Mouse (Mus musculus): ENCODE data around the gene Stat3. TPM values are rescaled to one million over a fixed set of nuclear protein-coding genes. Genes with fewer than 3 reads are reported as not detected.

The Stat3 gene
- polyA plus RNA-seq, 1 experiment from 2014 or later = 50.6 TPM

DNA sequence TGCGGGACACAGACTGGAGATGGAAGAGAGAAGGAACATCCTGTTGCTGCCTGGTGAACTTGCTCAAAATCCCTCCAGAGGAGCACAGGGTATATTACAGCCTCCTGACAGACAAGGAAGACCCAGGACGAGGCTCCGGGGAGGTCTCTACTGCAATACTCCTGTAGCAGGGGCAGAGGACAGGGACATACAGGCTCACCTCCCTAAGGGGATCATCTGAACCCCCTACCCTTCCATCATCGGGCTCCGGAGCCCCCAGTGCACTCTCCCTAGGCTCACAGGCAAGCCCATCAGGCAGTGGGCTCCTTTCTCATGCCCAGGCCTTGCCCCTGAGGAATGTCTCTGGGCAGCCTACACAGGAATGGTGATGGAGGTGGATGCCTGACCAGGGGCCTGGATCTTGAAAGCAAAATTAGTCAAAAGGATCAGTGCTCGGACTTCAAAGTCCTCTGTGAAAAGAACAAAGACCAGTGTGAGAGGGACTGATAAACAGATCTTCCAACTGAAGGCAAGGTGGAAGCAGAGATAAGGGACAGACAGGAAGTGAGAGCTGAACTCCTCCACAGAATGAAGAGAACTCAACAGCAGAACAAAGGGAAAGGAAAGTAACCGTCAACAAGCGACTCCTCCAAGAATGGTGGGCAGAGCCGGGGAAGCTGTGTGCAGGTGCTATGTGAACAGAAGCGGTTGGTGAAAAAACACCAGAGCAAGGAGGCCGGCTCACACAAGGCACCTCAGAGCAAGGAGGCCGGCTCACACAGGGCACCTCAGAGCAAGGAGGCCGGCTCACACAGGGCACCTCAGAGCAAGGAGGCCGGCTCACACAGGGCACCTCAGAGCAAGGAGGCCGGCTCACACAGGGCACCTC is 47.9 kb downstream of the Stat3 start:
- no peaks in the 10 kb centered on the region for H3K9me3 ChIP-seq (ENCODE audit: control insufficient read depth, low read length)
- DNase-seq (ENCODE audit: low spot score) (no peak), ATAC-seq (ENCODE audit: low FRiP score) (no peak)
- H3K4me3 ChIP-seq (replicated peaks; ENCODE audit: low read length) = no peak overlapping the region
- no peak overlapping the region for H3K4me2 ChIP-seq (replicated peaks)
- WGBS = 70% methylated on average over 15 of the region's 15 CpGs
- no peak overlapping the region for H3K27ac ChIP-seq
- peaks cover 56% of the 10 kb centered on the region for H3K36me3 ChIP-seq (replicated peaks; ENCODE audit: control insufficient read depth, insufficient read depth)
- H3K27me3 ChIP-seq (ENCODE audit: control insufficient read depth, insufficient read depth, low read length) = no peaks in the 10 kb centered on the region
- no peak overlapping the region for H3K9ac ChIP-seq
- H3K4me1 ChIP-seq (replicated peaks; ENCODE audit: control insufficient read depth, insufficient read depth, low read length) = no peaks in the 10 kb centered on the region

DNA sequence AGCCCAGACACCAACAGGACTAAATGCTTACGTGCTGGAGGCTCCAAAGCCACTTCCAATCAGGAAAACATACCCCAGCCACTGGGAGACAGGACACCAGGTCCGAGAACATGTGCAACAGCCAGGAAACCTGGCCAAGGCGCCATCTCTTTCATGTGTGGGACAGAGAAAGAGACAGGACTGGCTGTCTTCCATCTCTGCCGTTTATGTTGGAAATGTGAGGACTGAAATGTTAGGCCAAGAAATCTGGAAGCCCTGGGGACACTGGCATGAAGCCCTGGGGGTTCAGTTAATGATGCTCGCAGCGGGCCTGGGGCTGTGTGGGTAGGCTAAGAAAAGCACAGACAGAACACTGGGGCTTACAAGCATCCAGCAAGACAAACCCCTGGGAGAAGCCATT is 48.9 kb downstream of the Stat3 start:
- H3K9me3 ChIP-seq (ENCODE audit: control insufficient read depth, low read length) = no peaks in the 10 kb centered on the region
- H3K36me3 ChIP-seq (replicated peaks; ENCODE audit: control insufficient read depth, insufficient read depth) = peaks cover 56% of the 10 kb centered on the region
- no peaks in the 10 kb centered on the region for H3K4me1 ChIP-seq (replicated peaks; ENCODE audit: control insufficient read depth, insufficient read depth, low read length)
- WGBS = 82% methylated on average over 6 of the region's 6 CpGs
- H3K4me2 ChIP-seq (replicated peaks) = no peak overlapping the region
- H3K27me3 ChIP-seq (ENCODE audit: control insufficient read depth, insufficient read depth, low read length) = no peaks in the 10 kb centered on the region
- no peak overlapping the region for H3K27ac ChIP-seq
- no peak for ATAC-seq (ENCODE audit: low FRiP score)
- DNase-seq (ENCODE audit: low spot score) = no peak
- H3K9ac ChIP-seq = no peak overlapping the region
- H3K4me3 ChIP-seq (replicated peaks; ENCODE audit: low read length) = no peak overlapping the region

DNA sequence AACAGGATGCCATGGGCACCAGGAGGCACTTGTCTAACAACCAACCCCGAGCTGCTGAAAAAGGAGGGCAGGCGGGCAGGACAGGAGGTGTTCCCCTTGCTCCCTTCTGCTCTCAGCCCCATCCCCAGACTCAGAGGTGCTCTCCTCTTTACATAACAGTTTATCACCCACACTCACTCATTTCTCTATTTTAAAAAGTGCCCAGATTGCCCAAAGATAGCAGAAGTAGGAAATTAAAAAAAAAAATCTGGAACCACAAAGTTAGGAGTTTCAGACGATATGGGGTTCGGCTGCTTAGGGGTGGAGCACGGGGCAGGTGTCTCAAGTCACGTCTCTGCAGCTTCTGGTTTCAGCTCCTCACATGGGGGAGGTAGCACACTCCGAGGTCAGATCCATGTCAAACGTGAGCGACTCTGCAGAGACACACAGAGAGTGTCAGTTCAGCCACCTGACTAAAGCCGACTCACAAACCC is 51.0 kb downstream of the Stat3 start:
- no peaks in the 10 kb centered on the region for H3K27me3 ChIP-seq (ENCODE audit: control insufficient read depth, insufficient read depth, low read length)
- no peak overlapping the region for H3K9ac ChIP-seq
- H3K4me1 ChIP-seq (replicated peaks; ENCODE audit: control insufficient read depth, insufficient read depth, low read length) = no peaks in the 10 kb centered on the region
- H3K36me3 ChIP-seq (replicated peaks; ENCODE audit: control insufficient read depth, insufficient read depth) = peaks cover 43% of the 10 kb centered on the region
- H3K27ac ChIP-seq = no peak overlapping the region
- WGBS = 72% methylated on average over 10 of the region's 10 CpGs
- ATAC-seq (ENCODE audit: low FRiP score) (no peak), DNase-seq (ENCODE audit: low spot score) (no peak)
- no peak overlapping the region for H3K4me2 ChIP-seq (replicated peaks)
- H3K9me3 ChIP-seq (ENCODE audit: control insufficient read depth, low read length) = no peaks in the 10 kb centered on the region
- H3K4me3 ChIP-seq (replicated peaks; ENCODE audit: low read length) = no peak overlapping the region

DNA sequence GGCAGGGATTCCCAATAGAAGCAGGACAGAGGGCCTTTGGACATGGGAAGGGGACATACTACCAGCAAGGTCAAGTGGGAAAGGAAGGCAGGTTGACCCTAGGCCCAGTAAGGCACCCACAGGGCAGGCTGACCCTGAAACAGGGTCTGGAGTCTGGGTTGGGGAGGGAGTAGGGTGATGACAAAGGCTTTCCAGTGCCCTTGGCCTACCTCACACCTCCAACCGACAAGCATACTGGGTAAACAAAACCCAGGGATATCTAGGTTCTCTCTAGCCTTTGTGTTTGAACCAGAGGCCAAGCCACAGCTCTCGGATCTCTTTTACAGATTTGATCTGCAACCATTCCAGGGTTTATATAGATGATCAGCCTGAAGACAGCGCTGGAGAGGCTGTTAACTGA is 51.6 kb downstream of the Stat3 start:
- no peaks in the 10 kb centered on the region for H3K27me3 ChIP-seq (ENCODE audit: control insufficient read depth, insufficient read depth, low read length)
- no peak overlapping the region for H3K27ac ChIP-seq
- no peaks in the 10 kb centered on the region for H3K4me1 ChIP-seq (replicated peaks; ENCODE audit: control insufficient read depth, insufficient read depth, low read length)
- DNase-seq (ENCODE audit: low spot score) (no peak), ATAC-seq (ENCODE audit: low FRiP score) (no peak)
- WGBS = 85% methylated on average over 3 of the region's 3 CpGs
- H3K4me2 ChIP-seq (replicated peaks) = no peak overlapping the region
- H3K36me3 ChIP-seq (replicated peaks; ENCODE audit: control insufficient read depth, insufficient read depth) = peaks cover 37% of the 10 kb centered on the region
- no peaks in the 10 kb centered on the region for H3K9me3 ChIP-seq (ENCODE audit: control insufficient read depth, low read length)
- H3K4me3 ChIP-seq (replicated peaks; ENCODE audit: low read length) = no peak overlapping the region
- H3K9ac ChIP-seq = no peak overlapping the region

DNA sequence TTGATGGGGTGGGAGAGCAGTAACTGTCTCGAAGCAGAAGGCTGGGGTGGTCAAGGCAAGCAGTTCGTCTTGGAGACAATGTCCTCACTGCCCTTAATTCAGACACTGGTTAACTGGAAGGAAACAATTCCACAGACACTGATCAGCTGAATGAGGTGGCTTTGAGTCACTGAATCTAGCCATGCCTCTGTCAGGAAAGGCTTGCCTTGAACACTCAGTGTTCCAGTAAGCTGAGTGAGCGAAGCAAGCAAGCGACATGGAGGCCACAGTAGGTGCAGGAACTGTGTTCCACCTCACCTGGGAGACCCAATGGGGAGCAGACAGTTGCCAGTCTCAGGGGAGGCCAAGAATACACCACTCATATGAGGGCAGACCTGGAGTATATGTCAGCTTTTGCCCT is 52.1 kb downstream of the Stat3 start:
- peaks cover 34% of the 10 kb centered on the region for H3K36me3 ChIP-seq (replicated peaks; ENCODE audit: control insufficient read depth, insufficient read depth)
- H3K4me2 ChIP-seq (replicated peaks) = no peak overlapping the region
- no peak overlapping the region for H3K4me3 ChIP-seq (replicated peaks; ENCODE audit: low read length)
- H3K27me3 ChIP-seq (ENCODE audit: control insufficient read depth, insufficient read depth, low read length) = no peaks in the 10 kb centered on the region
- no peak overlapping the region for H3K27ac ChIP-seq
- WGBS = 89% methylated on average over 4 of the region's 4 CpGs
- no peaks in the 10 kb centered on the region for H3K9me3 ChIP-seq (ENCODE audit: control insufficient read depth, low read length)
- no peak overlapping the region for H3K9ac ChIP-seq
- H3K4me1 ChIP-seq (replicated peaks; ENCODE audit: control insufficient read depth, insufficient read depth, low read length) = no peaks in the 10 kb centered on the region
- ATAC-seq (ENCODE audit: low FRiP score) (no peak), DNase-seq (ENCODE audit: low spot score) (no peak)

DNA sequence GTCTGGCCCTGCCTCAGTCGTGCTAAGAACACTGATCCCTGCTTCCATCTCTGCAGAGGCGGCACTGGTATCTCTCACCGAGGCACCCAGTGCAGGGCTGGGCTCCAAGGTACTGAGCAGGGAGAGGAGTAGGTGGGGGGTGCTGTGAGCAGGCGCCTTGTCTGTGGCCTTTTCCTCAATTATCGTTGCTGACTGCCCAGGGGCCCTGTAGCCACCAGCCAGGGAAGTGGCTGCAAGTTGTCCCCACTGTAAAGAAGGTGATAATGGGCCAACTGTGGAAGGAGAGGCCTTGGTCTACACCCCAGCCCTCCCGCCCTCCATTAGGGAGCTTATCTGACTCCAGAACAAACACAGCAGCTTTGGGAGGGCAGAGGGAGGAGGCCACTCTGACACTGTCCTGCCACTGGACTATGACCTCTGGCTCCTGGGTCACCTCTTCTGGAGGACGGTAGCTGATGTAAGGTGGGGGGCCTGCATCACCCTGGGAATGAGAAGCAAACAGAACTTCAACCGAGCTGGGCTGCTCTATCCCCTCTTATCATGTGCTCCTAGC is 53.1 kb downstream of the Stat3 start:
- no peaks in the 10 kb centered on the region for H3K27me3 ChIP-seq (ENCODE audit: control insufficient read depth, insufficient read depth, low read length)

DNA sequence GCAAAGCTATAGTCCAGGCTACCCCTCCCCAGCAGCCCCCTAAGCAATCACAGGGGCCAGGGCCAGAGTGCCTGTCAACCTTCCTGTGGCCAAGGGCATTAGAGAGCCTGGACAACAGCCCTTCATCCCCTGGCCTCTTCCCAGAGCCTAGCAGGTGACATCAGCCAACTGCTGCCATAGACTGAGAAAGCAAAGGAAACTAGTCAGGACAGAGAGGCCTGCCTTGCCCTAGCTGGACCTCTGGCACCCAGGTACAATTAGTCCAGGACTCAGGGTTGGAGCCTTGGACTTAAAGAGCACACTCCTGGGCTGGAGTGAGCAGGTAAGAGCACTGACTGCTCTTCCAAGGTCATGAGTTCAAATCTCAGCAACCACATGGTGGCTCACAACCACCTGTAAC is 53.9 kb downstream of the Stat3 start:
- Histone ChIP-seq H3K4me3 (replicated peaks; ENCODE audit: low read length) (no peak overlapping the region), H3K27ac (no peak overlapping the region), H3K4me2 (replicated peaks) (no peak overlapping the region), H3K27me3 (ENCODE audit: control insufficient read depth, insufficient read depth, low read length) (no peaks in the 10 kb centered on the region), H3K36me3 (replicated peaks; ENCODE audit: control insufficient read depth, insufficient read depth) (peaks cover 25% of the 10 kb centered on the region), H3K9ac (no peak overlapping the region), H3K9me3 (ENCODE audit: control insufficient read depth, low read length) (no peaks in the 10 kb centered on the region), H3K4me1 (replicated peaks; ENCODE audit: control insufficient read depth, insufficient read depth, low read length) (no peaks in the 10 kb centered on the region)
- no peak for DNase-seq (ENCODE audit: low spot score)
- ATAC-seq (ENCODE audit: low FRiP score) = no peak

More for the DNA sequence above, 53.1 kb downstream of the Stat3 start:
- WGBS = 72% methylated on average over 8 of the region's 8 CpGs
- DNase-seq (ENCODE audit: low spot score) (no peak), ATAC-seq (ENCODE audit: low FRiP score) (no peak)
- H3K4me3 ChIP-seq (replicated peaks; ENCODE audit: low read length) = no peak overlapping the region
- peaks cover 25% of the 10 kb centered on the region for H3K36me3 ChIP-seq (replicated peaks; ENCODE audit: control insufficient read depth, insufficient read depth)
- no peak overlapping the region for H3K27ac ChIP-seq
- H3K9ac ChIP-seq = no peak overlapping the region
- H3K4me1 ChIP-seq (replicated peaks; ENCODE audit: control insufficient read depth, insufficient read depth, low read length) = no peaks in the 10 kb centered on the region
- no peaks in the 10 kb centered on the region for H3K9me3 ChIP-seq (ENCODE audit: control insufficient read depth, low read length)
- H3K4me2 ChIP-seq (replicated peaks) = no peak overlapping the region

DNA sequence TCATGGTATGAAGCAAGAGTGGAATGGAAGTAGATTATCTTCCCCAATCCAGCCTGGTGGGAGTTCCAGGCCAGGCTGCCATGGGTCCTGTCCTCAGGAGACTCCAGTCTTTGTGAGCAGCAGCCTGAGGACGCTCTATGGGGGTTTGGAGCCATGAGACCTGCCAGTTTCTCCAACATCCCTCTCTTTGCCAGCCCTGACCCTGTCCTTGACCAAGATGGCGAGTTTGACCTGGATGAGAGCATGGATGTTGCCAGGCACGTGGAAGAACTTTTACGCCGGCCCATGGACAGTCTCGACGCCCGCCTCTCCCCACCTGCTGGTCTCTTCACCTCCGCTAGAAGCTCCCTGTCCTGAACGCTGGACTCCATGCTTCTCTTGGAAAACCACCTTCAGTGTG is 55.7 kb downstream of the Stat3 start:
- Histone ChIP-seq H3K9ac (no peak overlapping the region), H3K4me2 (replicated peaks) (no peak overlapping the region), H3K27me3 (ENCODE audit: control insufficient read depth, insufficient read depth, low read length) (no peaks in the 10 kb centered on the region), H3K36me3 (replicated peaks; ENCODE audit: control insufficient read depth, insufficient read depth) (peaks cover 15% of the 10 kb centered on the region), H3K4me3 (replicated peaks; ENCODE audit: low read length) (no peak overlapping the region), H3K4me1 (replicated peaks; ENCODE audit: control insufficient read depth, insufficient read depth, low read length) (no peaks in the 10 kb centered on the region), H3K27ac (no peak overlapping the region), H3K9me3 (ENCODE audit: control insufficient read depth, low read length) (no peaks in the 10 kb centered on the region)
- ATAC-seq (ENCODE audit: low FRiP score) = no peak
- 89% methylated on average over 10 of the region's 10 CpGs for WGBS
- no peak for DNase-seq (ENCODE audit: low spot score)

DNA sequence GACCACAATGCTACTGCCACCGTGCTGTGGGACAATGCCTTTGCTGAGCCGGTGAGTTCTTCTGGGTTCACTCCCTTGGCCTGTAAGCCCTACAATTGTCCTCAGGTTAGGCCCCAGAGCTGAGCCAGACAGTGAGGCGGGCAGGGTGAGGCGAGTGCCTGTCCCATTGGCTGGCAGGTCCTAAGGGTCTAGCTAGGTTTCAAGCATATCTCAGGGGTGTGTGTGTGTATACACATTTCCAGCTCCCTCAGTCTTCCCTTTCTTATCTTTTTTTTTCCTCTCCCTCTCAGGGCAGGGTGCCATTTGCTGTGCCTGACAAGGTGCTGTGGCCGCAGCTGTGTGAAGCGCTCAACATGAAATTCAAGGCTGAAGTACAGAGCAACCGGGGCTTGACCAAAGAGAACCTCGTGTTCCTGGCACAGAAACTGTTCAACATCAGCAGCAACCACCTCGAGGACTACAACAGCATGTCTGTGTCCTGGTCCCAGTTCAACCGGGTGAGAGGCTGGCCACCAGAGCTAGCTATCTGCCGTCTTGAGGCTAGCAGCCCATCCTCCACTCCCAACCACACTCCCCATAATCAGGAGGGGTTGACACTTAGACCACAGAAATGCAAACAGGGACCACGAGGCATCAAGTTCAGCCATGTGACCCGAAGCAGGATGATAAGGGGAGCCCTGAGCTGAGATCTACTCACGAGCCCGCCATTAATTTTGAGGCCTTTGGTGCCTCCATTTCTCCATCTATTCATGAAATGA is 59.8 kb downstream of the Stat3 start:
- Histone ChIP-seq H3K27ac (no peak overlapping the region), H3K36me3 (replicated peaks; ENCODE audit: control insufficient read depth, insufficient read depth) (no peaks in the 10 kb centered on the region), H3K9ac (no peak overlapping the region), H3K4me1 (replicated peaks; ENCODE audit: control insufficient read depth, insufficient read depth, low read length) (no peaks in the 10 kb centered on the region), H3K27me3 (ENCODE audit: control insufficient read depth, insufficient read depth, low read length) (no peaks in the 10 kb centered on the region), H3K9me3 (ENCODE audit: control insufficient read depth, low read length) (no peaks in the 10 kb centered on the region), H3K4me3 (replicated peaks; ENCODE audit: low read length) (no peak overlapping the region), H3K4me2 (replicated peaks) (no peak overlapping the region)
- 88% methylated on average over 15 of the region's 15 CpGs for WGBS
- ATAC-seq (ENCODE audit: low FRiP score) = no peak
- no peak for DNase-seq (ENCODE audit: low spot score)

All from hindbrain, embryonic 14.5 days (tissue).